Mouse (Mus musculus): ENCODE measurements around the gene Paip2b.
A peak's percentile ranks its signal among the peaks of the same experiment; 100 is the strongest.
"Not testable (repeated sequence)": the region's sequence is repeated elsewhere in the genome, so short reads cannot be mapped to it uniquely, and the experiment has no call there.

Paip2b gene

GRCm38 (mm10) chr6:83831606-83832123, at the start of gene Paip2b:
TSS of gene Paip2b (minus strand) at chr6:83831741.
- peak; percentile 96 for DNase-seq (ENCODE audit: low spot score)

GRCm38 (mm10) chr6:83879815-83880214, 48.3 kb upstream of the Paip2b start:
- DNase-seq (ENCODE audit: low spot score) = peak; percentile 34

- DNase-seq (ENCODE audit: low spot score) = peak; percentile 6
Measured at GRCm38 (mm10) chr6:83867598-83868585, 36.4 kb upstream of the Paip2b start.

GRCm38 (mm10) chr6:83866954-83867597, 35.5 kb upstream of the Paip2b start, which contains the start of gene Zfp638:
TSS of gene Zfp638 (plus strand) at chr6:83867109.
- DNase-seq (ENCODE audit: low spot score) = peak; percentile 92

GRCm38 (mm10) chr6:83866423-83866822, 34.9 kb upstream of the Paip2b start:
- no peak for DNase-seq (ENCODE audit: low spot score)

GRCm38 (mm10) chr6:83863538-83863937, 32.0 kb upstream of the Paip2b start:
- DNase-seq (ENCODE audit: low spot score) = no peak

- no peak for DNase-seq (ENCODE audit: low spot score)
Measured at GRCm38 (mm10) chr6:83860033-83860432, 28.5 kb upstream of the Paip2b start.

GRCm38 (mm10) chr6:83857476-83857875, 25.9 kb upstream of the Paip2b start:
- no peak for DNase-seq (ENCODE audit: low spot score)

GRCm38 (mm10) chr6:83849446-83849845, 17.9 kb upstream of the Paip2b start:
- no peak for DNase-seq (ENCODE audit: low spot score)

GRCm38 (mm10) chr6:83846141-83846540, 14.6 kb upstream of the Paip2b start:
- DNase-seq (ENCODE audit: low spot score) = no peak

- no peak for DNase-seq (ENCODE audit: low spot score)
Measured at GRCm38 (mm10) chr6:83844913-83845312, 13.4 kb upstream of the Paip2b start.

- DNase-seq (ENCODE audit: low spot score) = no peak
Measured at GRCm38 (mm10) chr6:83840086-83840485, 8.5 kb upstream of the Paip2b start.

- DNase-seq (ENCODE audit: low spot score) = no peak
Measured at GRCm38 (mm10) chr6:83838046-83838445, 6.5 kb upstream of the Paip2b start.

- no peak for DNase-seq (ENCODE audit: low spot score)
Measured at GRCm38 (mm10) chr6:83836826-83837225, 5.3 kb upstream of the Paip2b start.

GRCm38 (mm10) chr6:83832393-83832792, 852 bp upstream of the Paip2b start:
- DNase-seq (ENCODE audit: low spot score) = not testable (repeated sequence)

- DNase-seq (ENCODE audit: low spot score) = no peak
Measured at GRCm38 (mm10) chr6:83830941-83831605, 468 bp downstream of the Paip2b start.

GRCm38 (mm10) chr6:83821856-83822255, 9.7 kb downstream of the Paip2b start:
- no peak for DNase-seq (ENCODE audit: low spot score)

GRCm38 (mm10) chr6:83820727-83821515, 10.6 kb downstream of the Paip2b start:
- DNase-seq (ENCODE audit: low spot score) = no peak

GRCm38 (mm10) chr6:83818996-83819395, 12.5 kb downstream of the Paip2b start:
- DNase-seq (ENCODE audit: low spot score) = no peak

- DNase-seq (ENCODE audit: low spot score) = no peak
Measured at GRCm38 (mm10) chr6:83815801-83816200, 15.7 kb downstream of the Paip2b start.

GRCm38 (mm10) chr6:83802846-83803245, 28.7 kb downstream of the Paip2b start:
- no peak for DNase-seq (ENCODE audit: low spot score)
